Mouse (Mus musculus): ENCODE data around the gene Tbc1d30. TPM values are rescaled to one million over a fixed set of nuclear protein-coding genes. Genes with fewer than 3 reads are reported as not detected.
"Not testable (repeated sequence)": the region's sequence is repeated elsewhere in the genome, so short reads cannot be mapped to it uniquely, and the experiment has no call there.

The Tbc1d30 gene
- total RNA-seq, 1 experiment from 2014 or later: 9.3 TPM

- ATAC-seq (replicated peaks; ENCODE audit: insufficient number of reproducible peaks, low FRiP score, low TSS enrichment, poor library complexity, severe bottlenecking): no peak
These were observed 17.8 kb upstream of the Tbc1d30 start for GRCm38 (mm10) chr10:121368783-121369465.

- ATAC-seq (replicated peaks; ENCODE audit: insufficient number of reproducible peaks, low FRiP score, low TSS enrichment, poor library complexity, severe bottlenecking): no peak
These were observed 16.7 kb upstream of the Tbc1d30 start for GRCm38 (mm10) chr10:121367780-121368179.

DNA sequence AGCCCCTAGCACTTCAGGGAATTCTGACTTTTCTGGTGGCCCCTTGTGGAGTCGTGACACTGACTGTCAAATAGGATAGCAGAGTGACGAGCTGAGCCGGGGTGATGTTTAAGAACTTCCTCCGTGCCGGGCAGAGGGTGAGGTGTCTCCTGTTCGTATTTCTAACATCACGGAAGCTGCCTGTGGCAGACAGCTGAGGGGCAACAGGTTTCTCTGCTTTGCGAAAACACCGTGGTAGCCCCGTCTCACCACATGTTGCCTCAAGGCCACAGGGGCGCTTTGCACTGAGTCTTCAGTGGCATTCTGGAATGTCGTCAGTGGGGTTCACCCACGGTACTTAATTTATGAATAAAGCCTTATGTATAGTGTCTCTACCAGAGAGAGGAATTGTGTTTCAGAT lies 16.2 kb upstream of the Tbc1d30 start:
- ATAC-seq (replicated peaks; ENCODE audit: insufficient number of reproducible peaks, low FRiP score, low TSS enrichment, poor library complexity, severe bottlenecking): no peak

GRCm38 (mm10) chr10:121365781-121366272 lies 14.7 kb upstream of the Tbc1d30 start:
- peak; percentile 74 for ATAC-seq (replicated peaks; ENCODE audit: insufficient number of reproducible peaks, low FRiP score, low TSS enrichment, poor library complexity, severe bottlenecking)

DNA sequence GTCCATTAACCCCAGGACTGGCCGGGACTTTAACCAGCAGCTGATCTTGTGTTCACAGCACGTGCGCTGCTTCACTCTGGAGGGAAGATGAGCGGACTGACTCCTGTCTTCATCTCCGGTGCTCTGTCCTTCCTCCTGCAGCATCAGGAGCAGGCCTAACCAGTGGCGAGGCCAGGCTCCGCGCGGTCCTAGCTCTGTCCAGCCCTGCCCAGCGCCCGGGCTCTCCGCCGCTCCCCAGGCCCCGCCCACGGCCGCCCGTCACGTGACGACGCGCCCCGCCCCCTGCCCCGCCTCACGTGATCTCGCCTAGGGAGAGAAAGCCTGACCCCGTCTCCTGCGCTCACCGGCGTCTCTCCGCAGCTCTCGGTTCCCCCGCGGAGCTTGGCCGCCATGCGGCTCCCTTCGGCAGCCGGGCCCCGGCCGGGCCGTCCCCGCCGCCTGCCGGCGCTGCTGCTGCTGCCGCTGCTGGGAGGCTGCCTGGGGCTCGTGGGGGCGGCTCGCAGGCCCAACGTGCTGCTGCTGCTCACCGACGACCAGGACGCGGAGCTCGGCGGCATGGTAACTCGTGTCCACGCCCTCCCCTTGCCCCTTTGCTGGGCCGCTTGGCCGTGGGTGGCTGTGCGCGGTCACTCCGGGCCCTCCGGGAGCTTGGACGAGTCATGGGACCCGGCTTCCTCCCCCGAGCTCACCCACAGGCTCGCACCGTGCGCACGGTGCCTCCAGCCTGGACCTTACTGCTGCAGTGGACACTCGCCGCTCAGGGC lies 13.9 kb upstream of the Tbc1d30 start, which contains the start of gene Gns:
Gene Gns (plus strand): TSS at position 290 of the 764 bp plus-strand sequence.
- peak; percentile 54 for ATAC-seq (replicated peaks; ENCODE audit: insufficient number of reproducible peaks, low FRiP score, low TSS enrichment, poor library complexity, severe bottlenecking)

GRCm38 (mm10) chr10:121364306-121364705 lies 13.2 kb upstream of the Tbc1d30 start:
- ATAC-seq (replicated peaks; ENCODE audit: insufficient number of reproducible peaks, low FRiP score, low TSS enrichment, poor library complexity, severe bottlenecking): no peak

- ATAC-seq (replicated peaks; ENCODE audit: insufficient number of reproducible peaks, low FRiP score, low TSS enrichment, poor library complexity, severe bottlenecking): no peak
These were observed 12.1 kb upstream of the Tbc1d30 start for GRCm38 (mm10) chr10:121363201-121363600.

DNA sequence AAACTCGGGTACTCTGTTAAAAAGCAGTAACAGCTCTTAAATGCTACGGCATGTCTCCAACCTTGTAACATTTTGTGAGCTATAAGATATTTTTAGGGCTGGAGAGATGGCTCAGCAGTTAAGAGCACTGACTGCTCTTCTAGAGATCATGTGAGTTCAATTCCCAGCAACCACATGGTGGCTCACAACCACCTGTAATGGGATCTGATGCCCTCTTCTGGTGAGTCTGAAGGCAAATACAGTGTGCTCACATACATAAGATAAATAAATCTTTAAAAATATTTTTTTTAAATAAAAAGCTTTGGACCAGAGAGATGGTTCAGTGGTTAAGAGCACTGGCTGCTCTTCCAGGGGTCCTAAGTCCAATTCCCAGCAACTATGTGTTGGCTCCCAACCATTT lies 9.3 kb upstream of the Tbc1d30 start:
- ATAC-seq (replicated peaks; ENCODE audit: insufficient number of reproducible peaks, low FRiP score, low TSS enrichment, poor library complexity, severe bottlenecking): no peak

DNA sequence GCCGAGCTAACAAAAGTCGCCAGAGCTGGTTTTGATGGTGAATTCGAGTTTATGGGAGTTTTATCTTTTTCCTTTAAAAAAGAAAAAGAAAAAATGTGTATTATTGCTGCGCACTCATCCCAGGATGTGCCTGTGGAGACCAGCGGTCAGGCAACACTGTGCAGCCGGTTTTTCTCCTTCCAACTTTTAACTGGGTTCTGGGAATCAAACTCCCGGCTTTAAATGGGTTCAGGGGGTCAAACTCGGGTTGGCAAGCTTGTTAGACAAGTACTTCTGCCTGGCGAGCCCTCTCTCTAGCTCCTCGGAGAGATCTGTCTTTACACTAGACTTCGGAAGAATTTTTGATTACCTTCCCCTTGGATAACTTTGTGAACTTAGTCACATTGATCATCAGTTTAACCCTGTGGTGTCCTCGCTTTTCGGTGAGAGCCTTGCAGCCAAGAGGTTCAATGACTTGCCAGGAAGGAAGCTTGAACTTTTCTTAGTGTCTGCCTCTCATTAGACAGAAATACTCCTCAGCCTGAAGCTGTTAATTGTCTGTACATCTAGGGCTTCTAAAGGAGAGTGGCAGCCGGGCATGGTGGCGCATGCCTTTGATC lies 713 bp upstream of the Tbc1d30 start:
- no peak for ATAC-seq (replicated peaks; ENCODE audit: insufficient number of reproducible peaks, low FRiP score, low TSS enrichment, poor library complexity, severe bottlenecking)

GRCm38 (mm10) chr10:121350357-121351065 lies 567 bp downstream of the Tbc1d30 start:
- 0 out of 2 replicates have a peak, but pooled peaks have one; percentile 20 for ATAC-seq (replicated peaks; ENCODE audit: insufficient number of reproducible peaks, low FRiP score, low TSS enrichment, poor library complexity, severe bottlenecking)

DNA sequence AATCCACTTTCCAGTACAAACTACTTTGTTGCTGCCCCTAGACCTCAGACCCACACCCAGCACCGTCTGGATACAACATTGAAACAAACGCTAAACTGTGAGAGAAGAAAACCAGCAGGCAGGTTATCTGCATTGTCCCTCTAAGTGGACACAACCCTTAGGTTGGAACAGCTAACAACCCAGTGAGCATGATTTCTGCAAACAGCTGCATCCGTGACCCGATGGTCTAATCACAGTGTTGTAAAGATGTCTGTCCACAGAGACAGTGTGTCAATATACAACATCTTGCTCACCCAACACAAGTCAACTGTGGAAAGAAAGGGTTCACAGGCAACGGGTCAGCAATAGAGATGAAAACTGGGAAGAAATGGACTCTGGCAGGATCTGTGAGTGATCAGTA lies 1.8 kb downstream of the Tbc1d30 start:
- ATAC-seq (replicated peaks; ENCODE audit: insufficient number of reproducible peaks, low FRiP score, low TSS enrichment, poor library complexity, severe bottlenecking): peak; percentile 21; the same call in 1 of the 2 replicates

DNA sequence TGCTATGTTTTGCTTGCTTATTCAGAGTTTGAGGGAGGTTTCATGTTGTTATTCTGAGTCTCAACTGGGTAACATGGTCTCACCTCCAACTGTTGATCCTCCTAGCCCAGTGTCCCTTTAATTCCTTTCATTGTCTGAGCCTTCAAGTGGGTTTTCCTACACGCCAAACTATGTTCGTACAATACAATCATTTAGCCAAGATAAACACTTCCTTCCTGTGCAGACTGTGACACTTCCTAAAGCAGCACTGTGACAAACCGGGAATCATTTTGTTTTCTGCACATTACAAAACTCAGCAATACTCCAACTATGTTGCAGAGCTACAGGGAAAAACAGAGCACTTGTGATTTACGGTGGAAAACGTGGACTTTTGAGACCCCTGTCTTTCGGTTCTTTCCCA lies 7.2 kb downstream of the Tbc1d30 start:
- no peak for ATAC-seq (replicated peaks; ENCODE audit: insufficient number of reproducible peaks, low FRiP score, low TSS enrichment, poor library complexity, severe bottlenecking)

DNA sequence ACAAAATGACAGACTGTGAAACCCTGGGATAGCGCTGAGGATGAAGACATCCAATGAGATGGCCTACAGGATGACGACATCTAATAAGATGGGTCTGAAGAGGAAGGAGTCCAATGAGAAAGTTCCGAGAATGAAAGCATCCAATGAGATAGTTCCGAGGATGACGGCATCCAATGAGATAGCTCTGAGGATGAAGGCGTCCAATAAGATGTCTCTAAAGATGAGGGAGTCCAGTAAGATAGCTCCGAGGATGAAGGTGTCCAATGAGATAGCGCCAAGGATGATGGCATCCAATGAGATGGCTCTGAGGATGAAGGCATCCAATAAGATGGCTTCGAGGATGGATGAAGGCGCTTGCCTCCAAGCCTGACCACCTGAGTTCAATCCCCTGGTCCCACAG lies 8.8 kb downstream of the Tbc1d30 start:
- no peak for ATAC-seq (replicated peaks; ENCODE audit: insufficient number of reproducible peaks, low FRiP score, low TSS enrichment, poor library complexity, severe bottlenecking)

GRCm38 (mm10) chr10:121340754-121341593 lies 10.1 kb downstream of the Tbc1d30 start:
- ATAC-seq (replicated peaks; ENCODE audit: insufficient number of reproducible peaks, low FRiP score, low TSS enrichment, poor library complexity, severe bottlenecking): no peak

- ATAC-seq (replicated peaks; ENCODE audit: insufficient number of reproducible peaks, low FRiP score, low TSS enrichment, poor library complexity, severe bottlenecking): not testable (repeated sequence)
These were observed 14.5 kb downstream of the Tbc1d30 start for GRCm38 (mm10) chr10:121336536-121336935.

DNA sequence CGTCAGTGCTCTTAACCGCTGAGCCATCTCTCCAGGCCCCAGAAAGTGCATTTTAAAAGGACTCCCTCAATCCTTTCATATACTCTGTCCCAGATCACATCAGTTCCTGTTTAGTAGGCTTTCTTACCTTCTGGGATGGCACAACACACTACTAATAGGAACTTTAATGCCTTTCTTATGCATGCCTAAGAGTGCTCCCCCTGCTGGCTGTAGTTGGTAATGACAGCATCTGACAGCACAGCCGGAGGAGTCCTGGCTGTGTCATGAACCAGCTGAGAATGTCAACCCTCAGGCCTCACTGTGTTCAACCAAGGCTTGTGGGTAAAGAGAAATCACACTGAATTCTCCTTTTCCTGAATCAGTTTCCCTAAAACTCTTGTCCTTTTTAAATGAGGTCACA lies 16.5 kb downstream of the Tbc1d30 start:
- peak; percentile 88 for ATAC-seq (replicated peaks; ENCODE audit: insufficient number of reproducible peaks, low FRiP score, low TSS enrichment, poor library complexity, severe bottlenecking)

DNA sequence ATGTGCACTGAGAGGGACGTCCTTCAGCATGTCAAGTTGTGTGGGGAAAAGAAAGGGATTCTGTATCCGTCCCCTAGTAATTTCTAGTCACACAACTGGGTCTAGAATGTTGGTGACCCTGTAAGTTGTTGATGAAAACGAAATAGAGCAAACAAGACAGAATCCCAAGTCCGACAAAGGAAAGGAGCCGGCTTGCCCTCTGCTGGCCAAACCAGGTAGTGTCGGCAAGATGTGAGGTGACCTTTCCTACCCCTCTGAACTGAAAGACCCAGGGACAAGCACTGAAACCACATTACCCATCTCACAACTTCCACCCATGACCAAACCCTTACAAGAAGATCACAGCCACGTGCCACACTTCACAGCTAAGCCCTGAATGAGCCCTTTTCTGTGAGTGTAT lies 20.1 kb downstream of the Tbc1d30 start:
- peak; percentile 59; the same call in 1 of the 2 replicates for ATAC-seq (replicated peaks; ENCODE audit: insufficient number of reproducible peaks, low FRiP score, low TSS enrichment, poor library complexity, severe bottlenecking)

DNA sequence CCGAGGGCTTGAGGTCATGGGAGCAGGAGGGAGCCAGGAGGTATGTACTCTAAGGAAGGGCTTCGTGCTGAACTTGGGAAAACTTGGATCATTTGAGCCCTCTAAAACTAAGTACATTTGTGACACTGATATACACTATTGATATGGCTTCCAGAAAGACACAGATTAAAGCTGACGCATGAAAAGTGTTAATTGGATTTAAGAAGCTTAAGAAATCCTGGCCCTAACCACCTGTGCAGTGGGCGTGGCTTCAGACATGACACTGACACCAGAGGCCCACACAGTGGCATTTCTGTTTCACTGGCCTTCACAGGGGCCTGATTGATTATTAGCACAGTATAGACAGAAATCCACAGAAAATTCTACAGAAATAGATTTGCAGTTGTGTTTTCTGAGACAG lies 21.5 kb downstream of the Tbc1d30 start:
- no peak for ATAC-seq (replicated peaks; ENCODE audit: insufficient number of reproducible peaks, low FRiP score, low TSS enrichment, poor library complexity, severe bottlenecking)

Data from monocyte, adult 5-6 weeks (primary cell).